Comparison of ENCODE assay signal across 20 mouse cellular contexts in the genomic region with DNA sequence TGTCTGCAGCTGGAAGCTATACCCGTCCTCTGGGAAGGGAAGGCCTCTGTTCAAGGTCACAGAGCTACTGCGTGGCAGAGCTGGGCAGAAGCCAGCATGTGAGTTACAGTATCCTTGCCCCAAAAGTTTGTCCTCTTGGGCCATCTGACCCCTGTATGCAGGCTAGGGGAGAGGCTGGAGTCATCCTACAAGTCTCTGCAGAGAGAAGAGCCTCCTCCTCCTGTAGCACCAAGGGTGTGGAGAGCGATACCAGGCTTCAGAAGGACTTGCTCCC. TPM values are rescaled to one million over a fixed set of nuclear protein-coding genes. Genes with fewer than 3 reads are reported as not detected.
DNase-seq lines count a peak whose midpoint lies in the region; ATAC-seq and TF ChIP-seq lines count a peak whose summit lies in the region.
"Had no signal": no experiment of that assay in that cellular context is flagged by ENCODE, and none has a peak within 500 bp of the region (broad histone marks: within the 10 kb centered on the region; RNA-seq: fewer than 3 reads in every experiment).

No protein-coding gene starts in this region.

- intact Hi-C loops in heart, adult 2 months (cut with DNase I) = no loop called here

- TF ChIP-seq EP300 in heart, adult 2 months (IDR thresholded peaks at IDR 0.05; ENCODE audit: insufficient read depth, low read depth, low read length) = no peak
- TF ChIP-seq EP300 in liver, postnatal 0 days (IDR thresholded peaks at IDR 0.05; ENCODE audit: low read depth) = no peak

- H3K27me3 ChIP-seq in heart, adult 2 months (ENCODE audit: control insufficient read depth, insufficient read depth, low read length) = no peaks in the 10 kb centered on the region
- H3K27me3 ChIP-seq in liver, postnatal 0 days (ENCODE audit: insufficient read depth, low read length) = no peaks in the 10 kb centered on the region
- no peaks in the 10 kb centered on the region for H3K27me3 ChIP-seq in heart, embryonic 16.5 days (ENCODE audit: control insufficient read depth, insufficient read depth, low read length)
- no peaks in the 10 kb centered on the region for H3K27me3 ChIP-seq in forebrain, embryonic 10.5 days (ENCODE audit: poor library complexity, severe bottlenecking)
- H3K27me3 ChIP-seq: embryonic facial prominence, embryonic 15.5 days; forebrain, embryonic 13.5 days had no signal

- no peaks in the 10 kb centered on the region for H3K9me3 ChIP-seq in liver, postnatal 0 days (ENCODE audit: low read length)
- H3K9me3 ChIP-seq in heart, embryonic 16.5 days (replicated peaks; ENCODE audit: control insufficient read depth, low read length) = no peaks in the 10 kb centered on the region
- no peaks in the 10 kb centered on the region for H3K9me3 ChIP-seq in forebrain, embryonic 10.5 days
- H3K9me3 ChIP-seq: embryonic facial prominence, embryonic 15.5 days; forebrain, embryonic 13.5 days; kidney, embryonic 15.5 days; liver, embryonic 15.5 days had no signal

- H3K27ac ChIP-seq in heart, adult 2 months = peak overlapping the region; percentile 33; the same call in 1 of the 2 replicates
- peak overlapping the region; percentile 44; the same call in 1 of the 2 replicates for H3K27ac ChIP-seq in liver, postnatal 0 days (ENCODE audit: low read depth)
- peak overlapping the region; percentile 82 for H3K27ac ChIP-seq in heart, embryonic 16.5 days (ENCODE audit: low read length)
- no peak overlapping the region for H3K27ac ChIP-seq in forebrain, embryonic 10.5 days
- H3K27ac ChIP-seq: embryonic facial prominence, embryonic 15.5 days; forebrain, embryonic 13.5 days; hindbrain, postnatal 0 days; kidney, embryonic 15.5 days; liver, embryonic 15.5 days had no signal

- H3K4me3 ChIP-seq in heart, adult 2 months = no peak overlapping the region
- no peak overlapping the region for H3K4me3 ChIP-seq in liver, postnatal 0 days (ENCODE audit: low read depth, low read length)
- H3K4me3 ChIP-seq in heart, embryonic 16.5 days (ENCODE audit: low read length) = no peak overlapping the region
- H3K4me3 ChIP-seq in forebrain, embryonic 10.5 days = no peak overlapping the region
- H3K4me3 ChIP-seq: embryonic facial prominence, embryonic 15.5 days; forebrain, embryonic 13.5 days; kidney, embryonic 15.5 days; liver, embryonic 15.5 days had no signal

- H3K9ac ChIP-seq in heart, adult 2 months (ENCODE audit: low read depth, low read length) = no peak overlapping the region
- no peak overlapping the region for H3K9ac ChIP-seq in liver, postnatal 0 days (replicated peaks)
- H3K9ac ChIP-seq in heart, embryonic 16.5 days (ENCODE audit: low read length) = peak overlapping the region; percentile 58
- H3K9ac ChIP-seq: embryonic facial prominence, embryonic 15.5 days; forebrain, embryonic 13.5 days; kidney, embryonic 15.5 days; liver, embryonic 15.5 days had no signal

- peaks cover 6% of the 10 kb centered on the region for H3K4me1 ChIP-seq in heart, adult 2 months (ENCODE audit: control insufficient read depth, insufficient read depth, low read length)
- peaks cover 30% of the 10 kb centered on the region for H3K4me1 ChIP-seq in liver, postnatal 0 days (ENCODE audit: insufficient read depth)
- H3K4me1 ChIP-seq in heart, embryonic 16.5 days (ENCODE audit: control insufficient read depth, insufficient read depth, low read length) = peaks cover 34% of the 10 kb centered on the region
- peaks cover 12% of the 10 kb centered on the region for H3K4me1 ChIP-seq in forebrain, embryonic 10.5 days
- H3K4me1 ChIP-seq: forebrain, embryonic 13.5 days had no signal

- 51% methylated on average over 3 of the region's 3 CpGs for WGBS in heart, adult 2 months
- WGBS in liver, postnatal 0 days (ENCODE audit: insufficient replicate concordance) = 49% methylated on average over 3 of the region's 3 CpGs
- 29% methylated on average over 3 of the region's 3 CpGs for WGBS in heart, embryonic 16.5 days
- 90% methylated on average over 3 of the region's 3 CpGs for WGBS in forebrain, embryonic 10.5 days

- TF ChIP-seq POLR2A in heart, adult 2 months (IDR thresholded peaks at IDR 0.05; ENCODE audit: insufficient read depth, low read depth, low read length) = no peak

- no peak for TF ChIP-seq CTCF in heart, adult 2 months (IDR thresholded peaks at IDR 0.05)
- TF ChIP-seq CTCF in liver, postnatal 0 days (IDR thresholded peaks at IDR 0.05; ENCODE audit: low read depth) = no peak

- ATAC-seq in liver, postnatal 0 days = peak; percentile 55
- ATAC-seq in heart, embryonic 16.5 days (replicated peaks; ENCODE audit: extremely low read depth, insufficient read depth, low FRiP score) = peak; percentile 34; the same call in 1 of the 2 replicates
- ATAC-seq: activated CD4-positive, CD25-positive, alpha-beta regulatory T cell, adult 4 months; forebrain, embryonic 13.5 days; hindbrain, postnatal 0 days had no signal

- no peaks in the 10 kb centered on the region for H3K79me2 ChIP-seq in heart, adult 2 months (replicated peaks; ENCODE audit: control insufficient read depth, insufficient read depth, low read length)

- H3K36me3 ChIP-seq in heart, adult 2 months (ENCODE audit: control insufficient read depth, insufficient read depth, low read length) = no peaks in the 10 kb centered on the region
- H3K36me3 ChIP-seq in liver, postnatal 0 days (replicated peaks; ENCODE audit: insufficient read depth, low read length) = no peaks in the 10 kb centered on the region
- H3K36me3 ChIP-seq in heart, embryonic 16.5 days (ENCODE audit: control insufficient read depth, insufficient read depth) = no peaks in the 10 kb centered on the region
- no peaks in the 10 kb centered on the region for H3K36me3 ChIP-seq in forebrain, embryonic 10.5 days (replicated peaks)
- H3K36me3 ChIP-seq: embryonic facial prominence, embryonic 15.5 days; kidney, embryonic 15.5 days; liver, embryonic 15.5 days had no signal

- no peak overlapping the region for H3K4me2 ChIP-seq in liver, postnatal 0 days (ENCODE audit: low read depth, low read length)
- no peak overlapping the region for H3K4me2 ChIP-seq in heart, embryonic 16.5 days (ENCODE audit: low read depth, low read length)
- H3K4me2 ChIP-seq: embryonic facial prominence, embryonic 15.5 days; forebrain, embryonic 13.5 days; kidney, embryonic 15.5 days; liver, embryonic 15.5 days had no signal

- no peak for DNase-seq in heart, adult 2 months
- no peak for DNase-seq in heart, adult 8-10 months (ENCODE audit: low spot score)
- no peak for DNase-seq in liver, postnatal 0 days
- DNase-seq in liver = no peak
- peak; percentile 83 to 93 for DNase-seq in adrenal gland, adult (ENCODE audit: inconsistent age in 2 of 2, low spot score in 1 of 2)
- no peak for DNase-seq in forebrain, embryonic 10.5 days (ENCODE audit: extremely low spot score, low spot score)
- DNase-seq in frontal cortex, postnatal 10 days (ENCODE audit: low spot score in 2 of 2) = no peak
- DNase-seq: cerebellum, adult 8-10 months; left cerebral cortex, postnatal 4 days; lung, postnatal 14 days; right cerebral cortex, postnatal 14 days had no signal

RNA-seq across cellular contexts. Expression of a gene that starts 7.8 kb away (rescaled TPM):
- under 1 TPM in 1 of 2 experiments, not detected in 1; 0.07 TPM for total RNA-seq in heart, adult 2 months (2021)
- polyA plus RNA-seq in heart, adult 2 months (2012; rRNA removed) = not detected in 2 replicates
- under 1 TPM in 1 of 4 experiments, not detected in 3; 0.09 TPM for total RNA-seq in heart, adult 8-10 months (2022)
- not detected in 2 replicates for polyA plus RNA-seq in liver, postnatal 0 days (2015; fragmentation: Nextera tagmentation; extraction: Ambion mirVana)
- 0.22 and 0.35 TPM in 2 replicates for polyA plus RNA-seq in heart, embryonic 16.5 days (2015; fragmentation: Nextera tagmentation; extraction: Ambion mirVana)
- not detected in 2 replicates for polyA plus RNA-seq in forebrain, embryonic 10.5 days (2016; fragmentation: Nextera tagmentation; extraction: Ambion mirVana)
- total RNA-seq: heart, adult 18-20 months; megakaryocyte-erythroid progenitor cell, adult 5-6 weeks had no signal
- polyA plus RNA-seq: activated CD4-positive, CD25-positive, alpha-beta regulatory T cell, adult 4 months; forebrain, embryonic 13.5 days; kidney, embryonic 15.5 days; liver, embryonic 15.5 days had no signal

Comparison
In these comparisons a context has a peak if more than half of its experiments do, and no peak if none do; other contexts are left out.
1. DNase-seq: peak in adrenal gland, adult (2 of 2); none in heart, adult 2 months (0 of 2), heart, adult 8-10 months (single experiment), liver, postnatal 0 days (single experiment), liver (single experiment), forebrain, embryonic 10.5 days (single experiment) and frontal cortex, postnatal 10 days (0 of 2).